32 mouse cellular contexts compared by ENCODE assay signal in genomic region chr4:151135491-151135890, GRCm38 (mm10). TPM values are rescaled to one million over a fixed set of nuclear protein-coding genes. Genes with fewer than 3 reads are reported as not detected.
DNase-seq lines count a peak whose midpoint lies in the region; ATAC-seq and TF ChIP-seq lines count a peak whose summit lies in the region.
"Had no signal": no experiment of that assay in that cellular context is flagged by ENCODE, and none has a peak within 500 bp of the region (broad histone marks: within the 10 kb centered on the region; RNA-seq: fewer than 3 reads in every experiment).

No protein-coding gene starts in this region.

- peaks cover 47% of the 10 kb centered on the region for H3K4me1 ChIP-seq in forebrain, embryonic 13.5 days
- H3K4me1 ChIP-seq in forebrain, embryonic 12.5 days: peaks cover 43% of the 10 kb centered on the region
- no peaks in the 10 kb centered on the region for H3K4me1 ChIP-seq in kidney, adult 2 months (ENCODE audit: control insufficient read depth, insufficient read depth, low read length)

- H3K9ac ChIP-seq in forebrain, embryonic 13.5 days: 0 out of 2 replicates have a peak overlapping the region, but pooled peaks have one; percentile 12
- H3K9ac ChIP-seq in forebrain, embryonic 12.5 days: no peak overlapping the region
- H3K9ac ChIP-seq: embryonic facial prominence, embryonic 12.5 days; embryonic facial prominence, embryonic 15.5 days; heart, embryonic 12.5 days; heart, embryonic 15.5 days; hindbrain, embryonic 14.5 days had no signal

- no peaks in the 10 kb centered on the region for H3K36me3 ChIP-seq in forebrain, embryonic 13.5 days (ENCODE audit: poor library complexity, severe bottlenecking)
- H3K36me3 ChIP-seq in forebrain, embryonic 12.5 days (replicated peaks): no peaks in the 10 kb centered on the region
- H3K36me3 ChIP-seq in kidney, adult 2 months (ENCODE audit: control insufficient read depth, insufficient read depth, low read length): no peaks in the 10 kb centered on the region
- H3K36me3 ChIP-seq: embryonic facial prominence, embryonic 12.5 days; embryonic facial prominence, embryonic 15.5 days; heart, embryonic 12.5 days; heart, embryonic 15.5 days; hindbrain, embryonic 10.5 days had no signal

- intact Hi-C loops in left cerebral cortex, postnatal 36 days (cut with DNase I): loop anchor here (5.0 kb wide), 1 partner anchor 38 kb away; no protein-coding TSS in a partner anchor

- no peaks in the 10 kb centered on the region for H3K9me3 ChIP-seq in forebrain, embryonic 13.5 days (replicated peaks)
- no peaks in the 10 kb centered on the region for H3K9me3 ChIP-seq in forebrain, embryonic 12.5 days
- H3K9me3 ChIP-seq: embryonic facial prominence, embryonic 12.5 days; embryonic facial prominence, embryonic 15.5 days; heart, embryonic 12.5 days; heart, embryonic 15.5 days; hindbrain, embryonic 10.5 days had no signal

- no peaks in the 10 kb centered on the region for H3K27me3 ChIP-seq in forebrain, embryonic 13.5 days
- H3K27me3 ChIP-seq in forebrain, embryonic 12.5 days: peaks cover 5% of the 10 kb centered on the region; the same call in 1 of the 2 replicates
- H3K27me3 ChIP-seq in kidney, adult 2 months (replicated peaks; ENCODE audit: control insufficient read depth, insufficient read depth, low read length): no peaks in the 10 kb centered on the region

- peak; percentile 59 for DNase-seq in cerebellum, adult 9-11 months
- no peak for DNase-seq in cerebellum, postnatal 4 days (ENCODE audit: low spot score in 2 of 2)
- peak; percentile 4 for DNase-seq in kidney, adult 2 months
- DNase-seq in kidney, postnatal 25 days: no peak
- no peak for DNase-seq in left cerebral cortex, postnatal 36 days (ENCODE audit: low spot score in 2 of 2)
- DNase-seq: adrenal gland, adult 8-10 months; adrenal gland, postnatal 25 days; gastrocnemius, postnatal 25 days; heart, adult 18-20 months; heart, postnatal 10 days; heart, postnatal 36 days; kidney, adult 9 months had no signal

- H3K4me3 ChIP-seq in forebrain, embryonic 13.5 days: no peak overlapping the region
- no peak overlapping the region for H3K4me3 ChIP-seq in forebrain, embryonic 12.5 days (replicated peaks)
- H3K4me3 ChIP-seq in kidney, adult 2 months (ENCODE audit: insufficient read depth, low read depth, low read length): no peak overlapping the region
- H3K4me3 ChIP-seq: embryonic facial prominence, embryonic 12.5 days; embryonic facial prominence, embryonic 15.5 days; heart, embryonic 12.5 days; heart, embryonic 15.5 days; hindbrain, embryonic 10.5 days had no signal

- H3K27ac ChIP-seq in forebrain, embryonic 13.5 days: no peak overlapping the region
- no peak overlapping the region for H3K27ac ChIP-seq in forebrain, embryonic 12.5 days
- H3K27ac ChIP-seq in kidney, adult 2 months (ENCODE audit: insufficient read depth, low read depth, low read length): no peak overlapping the region
- H3K27ac ChIP-seq: embryonic facial prominence, embryonic 12.5 days; embryonic facial prominence, embryonic 15.5 days; heart, embryonic 15.5 days; hindbrain, embryonic 10.5 days; hindbrain, embryonic 14.5 days had no signal

- ATAC-seq in forebrain, embryonic 13.5 days: no peak
- no peak for ATAC-seq in forebrain, embryonic 12.5 days (ENCODE audit: low FRiP score)
- ATAC-seq: activated CD4-positive, CD25-positive, alpha-beta regulatory T cell, adult 4 months; CD4-positive, CD25-positive, alpha-beta regulatory T cell, adult 4 months; forebrain, embryonic 14.5 days; intestine, postnatal 0 days had no signal

- WGBS in forebrain, embryonic 13.5 days: 91% methylated on average over 8 of the region's 8 CpGs
- 87% methylated on average over 8 of the region's 8 CpGs for WGBS in forebrain, embryonic 12.5 days
- WGBS in kidney, adult 2 months: 66% methylated on average over 8 of the region's 8 CpGs

- H3K4me2 ChIP-seq in forebrain, embryonic 13.5 days: no peak overlapping the region
- H3K4me2 ChIP-seq in forebrain, embryonic 12.5 days: no peak overlapping the region
- H3K4me2 ChIP-seq: embryonic facial prominence, embryonic 12.5 days; embryonic facial prominence, embryonic 15.5 days; heart, embryonic 12.5 days; heart, embryonic 15.5 days; hindbrain, embryonic 14.5 days had no signal

- TF ChIP-seq POLR2A in kidney, adult 2 months (IDR thresholded peaks at IDR 0.05; ENCODE audit: low read depth, low read length): no peak

- no peak for TF ChIP-seq CTCF in kidney, adult 2 months (conservative IDR thresholded peaks at IDR 0.05; ENCODE audit: insufficient read depth, insufficient read length, low read depth, low read length)

RNA-seq across cellular contexts. Expression of gene Gm13090, which starts 46.1 kb away (rescaled TPM):
- polyA plus RNA-seq in forebrain, embryonic 13.5 days (2015; fragmentation: Nextera tagmentation; extraction: Ambion mirVana): 0.33 TPM in 1 of 2 replicates, not detected in the other
- polyA plus RNA-seq in forebrain, embryonic 12.5 days (2016; fragmentation: Nextera tagmentation; extraction: Ambion mirVana): 0.54 TPM in 1 of 2 replicates, not detected in the other
- not detected in 2 replicates for polyA plus RNA-seq in kidney, adult 2 months (2012; rRNA removed)
- not detected for total RNA-seq in left cerebral cortex, postnatal 36 days (2021)
- total RNA-seq: adrenal gland, adult 8-10 months; adrenal gland, postnatal 25 days; common myeloid progenitor, adult 5-6 weeks; gastrocnemius, adult 8-10 months; gastrocnemius, postnatal 25 days; heart, adult 18-20 months; heart, postnatal 10 days; heart, postnatal 36 days; MEL had no signal
- polyA plus RNA-seq: activated CD4-positive, CD25-positive, alpha-beta regulatory T cell, adult 4 months; brain, embryonic 14.5 days; C2C12; CD4-positive, CD25-positive, alpha-beta regulatory T cell, adult 4 months; cerebellum, adult 2 months; embryonic facial prominence, embryonic 12.5 days; embryonic facial prominence, embryonic 15.5 days; forebrain, embryonic 14.5 days; gonadal fat pad, adult 2 months; heart, embryonic 12.5 days; heart, embryonic 15.5 days; hindbrain, embryonic 10.5 days; intestine, embryonic 14.5 days; intestine, postnatal 0 days had no signal

Comparison
In these comparisons a context has a peak if more than half of its experiments do, and no peak if none do; other contexts are left out.
1. DNase-seq: peak in cerebellum, adult 9-11 months (single experiment) and kidney, adult 2 months (single experiment); none in cerebellum, postnatal 4 days (0 of 2), kidney, postnatal 25 days (0 of 2) and left cerebral cortex, postnatal 36 days (0 of 2).